8 mouse cellular contexts compared by ENCODE assay signal in the genomic region with DNA sequence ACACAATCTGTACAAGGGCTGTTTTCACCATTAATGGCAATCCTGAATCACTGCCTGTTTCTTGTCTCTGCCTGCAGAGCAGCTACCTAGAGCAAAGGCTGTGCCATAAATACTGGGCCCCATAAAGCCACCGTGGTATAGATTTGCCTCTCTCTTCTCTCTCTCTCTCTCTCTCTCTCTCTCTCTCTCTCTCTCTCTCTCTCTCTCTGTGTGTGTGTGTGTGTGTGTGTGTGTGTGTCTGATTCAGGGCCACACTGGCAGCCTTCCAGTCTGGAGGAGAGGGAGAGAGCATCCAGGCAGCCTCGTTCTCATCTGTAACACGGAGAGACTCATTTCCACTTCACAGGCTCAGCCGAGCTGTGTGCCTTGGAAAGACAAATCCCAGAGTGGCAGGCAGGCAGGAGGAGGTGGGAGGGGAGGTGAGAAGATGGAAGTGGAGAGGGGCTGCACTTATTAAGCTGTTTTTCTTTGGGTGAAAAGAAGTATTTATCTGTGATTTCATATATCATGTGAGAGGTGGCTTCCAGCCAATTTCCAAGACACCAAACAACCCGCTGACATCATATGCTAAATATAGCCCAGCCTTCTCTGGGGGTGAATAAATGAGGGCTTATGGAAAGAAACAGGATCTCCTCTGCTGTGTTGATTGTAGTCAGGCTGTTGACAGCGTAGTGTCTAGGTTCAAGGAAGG. TPM values are rescaled to one million over a fixed set of nuclear protein-coding genes. Genes with fewer than 3 reads are reported as not detected.
DNase-seq lines count a peak whose midpoint lies in the region; ATAC-seq and TF ChIP-seq lines count a peak whose summit lies in the region.

No protein-coding gene starts in this region.

- no peak for TF ChIP-seq CTCF in left cerebral cortex, adult 2 months (IDR thresholded peaks at IDR 0.05)

- no peaks in the 10 kb centered on the region for H3K9me3 ChIP-seq in intestine, embryonic 14.5 days (ENCODE audit: control insufficient read depth, low read length)
- no peaks in the 10 kb centered on the region for H3K9me3 ChIP-seq in midbrain, embryonic 10.5 days (replicated peaks)
- no peaks in the 10 kb centered on the region for H3K9me3 ChIP-seq in stomach, embryonic 15.5 days

- 0 out of 2 replicates have a peak overlapping the region, but pooled peaks have one; percentile 10 for H3K9ac ChIP-seq in intestine, embryonic 14.5 days (ENCODE audit: low read length)
- H3K9ac ChIP-seq in stomach, embryonic 15.5 days = no peak overlapping the region

- H3K27me3 ChIP-seq in intestine, embryonic 14.5 days (replicated peaks; ENCODE audit: control insufficient read depth, insufficient read depth, low read length) = no peaks in the 10 kb centered on the region
- H3K27me3 ChIP-seq in midbrain, embryonic 10.5 days (ENCODE audit: low read depth, poor library complexity, severe bottlenecking) = no peaks in the 10 kb centered on the region
- no peaks in the 10 kb centered on the region for H3K27me3 ChIP-seq in stomach, embryonic 15.5 days (replicated peaks)

- peak overlapping the region; percentile 22 for H3K4me2 ChIP-seq in intestine, embryonic 14.5 days (ENCODE audit: low read length)
- H3K4me2 ChIP-seq in stomach, embryonic 15.5 days = 0 out of 2 replicates have a peak overlapping the region, but pooled peaks have one; percentile 1

- DNase-seq in adrenal gland, adult (ENCODE audit: inconsistent age in 2 of 2, low spot score in 1 of 2) = peak; percentile 83 to 92
- peak; percentile 87 to 90 for DNase-seq in cerebellum, postnatal 25 days
- peak; percentile 71 for DNase-seq in gastrocnemius, postnatal 14 days
- DNase-seq in intestine, embryonic 14.5 days (ENCODE audit: low spot score) = peak; percentile 84
- DNase-seq in left cerebral cortex, adult 2 months (ENCODE audit: extremely low spot score in 1 of 2, low spot score in 2 of 2) = peak; percentile 77 to 78
- peak; percentile 57 for DNase-seq in midbrain, embryonic 10.5 days (ENCODE audit: low spot score)

- H3K36me3 ChIP-seq in intestine, embryonic 14.5 days (ENCODE audit: control insufficient read depth, insufficient read depth, low read length) = no peaks in the 10 kb centered on the region
- H3K36me3 ChIP-seq in midbrain, embryonic 10.5 days = no peaks in the 10 kb centered on the region
- H3K36me3 ChIP-seq in stomach, embryonic 15.5 days = no peaks in the 10 kb centered on the region

- H3K4me3 ChIP-seq in intestine, embryonic 14.5 days (ENCODE audit: low read depth, low read length) = no peak overlapping the region
- H3K4me3 ChIP-seq in left cerebral cortex, adult 2 months = no peak overlapping the region
- H3K4me3 ChIP-seq in midbrain, embryonic 10.5 days = peak overlapping the region; percentile 7; the same call in 1 of the 2 replicates
- H3K4me3 ChIP-seq in stomach, embryonic 15.5 days (replicated peaks) = no peak overlapping the region

- intact Hi-C loops in gastrocnemius, postnatal 14 days (cut with DNase I; ENCODE audit: low total_unique reads) = no loop called here
- intact Hi-C loops in left cerebral cortex, adult 2 months (cut with DNase I) = no loop called here

- peaks cover 58% of the 10 kb centered on the region for H3K4me1 ChIP-seq in intestine, embryonic 14.5 days (replicated peaks; ENCODE audit: control insufficient read depth, insufficient read depth, low read length)
- H3K4me1 ChIP-seq in midbrain, embryonic 10.5 days = peaks cover 56% of the 10 kb centered on the region
- peaks cover 53% of the 10 kb centered on the region for H3K4me1 ChIP-seq in stomach, embryonic 15.5 days

- peak; percentile 59 for ATAC-seq in intestine, embryonic 14.5 days (replicated peaks; ENCODE audit: low FRiP score, low TSS enrichment, low read depth)
- ATAC-seq in stomach, embryonic 15.5 days (ENCODE audit: insufficient read depth, low FRiP score, low read depth) = peak; percentile 51
- ATAC-seq in megakaryocyte progenitor cell, adult 5-6 weeks (replicated peaks; ENCODE audit: poor library complexity) = no peak

- WGBS in intestine, embryonic 14.5 days = 8% methylated on average over 6 of the region's 6 CpGs
- WGBS in midbrain, embryonic 10.5 days = 32% methylated on average over 6 of the region's 6 CpGs
- 8% methylated on average over 6 of the region's 6 CpGs for WGBS in stomach, embryonic 15.5 days

- H3K27ac ChIP-seq in intestine, embryonic 14.5 days (ENCODE audit: low read depth) = peak overlapping the region; percentile 83
- H3K27ac ChIP-seq in left cerebral cortex, adult 2 months = peak overlapping the region; percentile 90
- peak overlapping the region; percentile 82 for H3K27ac ChIP-seq in midbrain, embryonic 10.5 days (replicated peaks)
- H3K27ac ChIP-seq in stomach, embryonic 15.5 days = peak overlapping the region; percentile 83

RNA-seq across cellular contexts. Expression of a gene that starts 56.7 kb away (rescaled TPM):
- total RNA-seq in gastrocnemius, postnatal 14 days (2021) = 10 to 100 TPM; 38.7 to 45.5 TPM
- 11.3 and 11.5 TPM in 2 replicates for polyA plus RNA-seq in intestine, embryonic 14.5 days (2014; fragmentation: Nextera tagmentation; extraction: Ambion mirVana)
- 10 to 100 TPM; 63.9 to 78.4 TPM for total RNA-seq in left cerebral cortex, adult 2 months (2021)
- 3.8 and 4.0 TPM in 2 replicates for polyA plus RNA-seq in midbrain, embryonic 10.5 days (2016; fragmentation: Nextera tagmentation; extraction: Ambion mirVana)
- 12.5 and 13.4 TPM in 2 replicates for polyA plus RNA-seq in stomach, embryonic 15.5 days (2015; fragmentation: Nextera tagmentation; extraction: Ambion mirVana)
- total RNA-seq in megakaryocyte progenitor cell, adult 5-6 weeks (2015) = 109 and 114 TPM in 2 replicates
- total RNA-seq in megakaryocyte progenitor cell, adult 5-6 weeks (2017) = 95.7 and 110 TPM in 2 replicates
